Comparison of ENCODE assay signal across 15 mouse cellular contexts in genomic region chr4:123328946-123329345, GRCm38 (mm10). TPM values are rescaled to one million over a fixed set of nuclear protein-coding genes. Genes with fewer than 3 reads are reported as not detected.
DNase-seq lines count a peak whose midpoint lies in the region.
"Had no signal": no experiment of that assay in that cellular context is flagged by ENCODE, and none has a peak within 500 bp of the region (broad histone marks: within the 10 kb centered on the region; RNA-seq: fewer than 3 reads in every experiment).

No protein-coding gene starts in this region.

- DNase-seq in brain, adult 2 months (ENCODE audit: low read depth, low spot score) = peak; percentile 46
- DNase-seq in cerebellum, adult 18-20 months = peak; percentile 31 to 39
- DNase-seq in cerebellum, adult 9-11 months = peak; percentile 50
- DNase-seq in cerebellum, postnatal 36 days = peak; percentile 46 to 57
- no peak for DNase-seq in heart, postnatal 10 days
- DNase-seq in right cerebral cortex, postnatal 10 days (ENCODE audit: low spot score in 2 of 2) = no peak
- DNase-seq: adrenal gland, adult 2 months; adrenal gland, postnatal 25 days; embryo, embryonic 11 days; gastrocnemius, postnatal 36 days; heart, adult 11 months; heart, postnatal 14 days; kidney, adult 11 months had no signal

- intact Hi-C loops in heart, postnatal 10 days (cut with DNase I) = no loop called here

RNA-seq across cellular contexts. Expression of gene Oxct2a, which starts 5.5 kb away (rescaled TPM):
- not detected for total RNA-seq in heart, postnatal 10 days (2021)
- total RNA-seq: adrenal gland, adult 2 months; adrenal gland, postnatal 25 days; common myeloid progenitor, adult 5-6 weeks; heart, postnatal 14 days; hematopoietic stem cell, adult 5-6 weeks had no signal

RNA-seq across cellular contexts. Expression of gene Bmp8a, which starts 14.1 kb away (rescaled TPM):
- total RNA-seq in heart, postnatal 10 days (2021) = under 1 TPM in 1 of 2 experiments, not detected in 1; 0.17 TPM
- total RNA-seq: adrenal gland, postnatal 25 days; common myeloid progenitor, adult 5-6 weeks; hematopoietic stem cell, adult 5-6 weeks had no signal

Comparison
In these comparisons a context has a peak if more than half of its experiments do, and no peak if none do; other contexts are left out.
1. DNase-seq: peak in brain, adult 2 months (single experiment), cerebellum, adult 18-20 months (2 of 2), cerebellum, adult 9-11 months (single experiment) and cerebellum, postnatal 36 days (2 of 2); none in heart, postnatal 10 days (0 of 2) and right cerebral cortex, postnatal 10 days (0 of 2).